ENCODE assay signal across 11 mouse cellular contexts in the genomic region with DNA sequence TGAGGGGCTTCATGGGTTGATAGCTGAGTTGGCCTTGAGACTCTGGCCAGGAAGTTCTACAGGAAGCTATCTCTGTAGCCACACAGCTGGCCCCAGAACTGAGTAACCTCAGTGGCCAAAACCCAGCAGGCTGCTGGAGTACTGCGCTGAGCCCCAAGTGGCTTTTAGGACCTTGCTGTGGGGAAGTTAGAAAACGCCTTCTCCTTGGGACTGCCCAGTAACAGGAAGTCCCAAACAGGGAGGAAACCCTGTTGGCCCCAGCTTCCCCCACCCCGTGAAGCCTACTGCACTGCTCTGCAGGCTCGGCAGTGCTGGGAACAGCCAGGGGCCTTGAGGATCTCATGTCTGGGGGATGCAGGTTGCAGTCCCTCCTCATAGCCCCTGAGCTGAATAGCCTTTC. TPM values are rescaled to one million over a fixed set of nuclear protein-coding genes. Genes with fewer than 3 reads are reported as not detected.
DNase-seq lines count a peak whose midpoint lies in the region; ATAC-seq and TF ChIP-seq lines count a peak whose summit lies in the region.
"Had no signal": no experiment of that assay in that cellular context is flagged by ENCODE, and none has a peak within 500 bp of the region (broad histone marks: within the 10 kb centered on the region; RNA-seq: fewer than 3 reads in every experiment).

No protein-coding gene starts in this region.

- H3K9ac ChIP-seq in heart, adult 2 months (ENCODE audit: low read depth, low read length) = no peak overlapping the region
- H3K9ac ChIP-seq in heart, embryonic 12.5 days = no peak overlapping the region
- H3K9ac ChIP-seq in liver, embryonic 13.5 days = peak overlapping the region; percentile 12; the same call in 1 of the 2 replicates
- H3K9ac ChIP-seq in forebrain, postnatal 0 days = no peak overlapping the region
- H3K9ac ChIP-seq: limb, embryonic 15.5 days had no signal

- TF ChIP-seq POLR2A in heart, adult 2 months (IDR thresholded peaks at IDR 0.05; ENCODE audit: insufficient read depth, low read depth, low read length) = no peak

- no peaks in the 10 kb centered on the region for H3K27me3 ChIP-seq in heart, adult 2 months (ENCODE audit: control insufficient read depth, insufficient read depth, low read length)
- peaks cover 9% of the 10 kb centered on the region; the same call in 1 of the 2 replicates for H3K27me3 ChIP-seq in heart, embryonic 12.5 days (replicated peaks)
- H3K27me3 ChIP-seq in liver, embryonic 13.5 days = no peaks in the 10 kb centered on the region
- no peaks in the 10 kb centered on the region for H3K27me3 ChIP-seq in forebrain, postnatal 0 days (ENCODE audit: insufficient read depth, low read length)
- H3K27me3 ChIP-seq: limb, embryonic 15.5 days had no signal

- H3K4me2 ChIP-seq in heart, embryonic 12.5 days = no peak overlapping the region
- peak overlapping the region; percentile 31; the same call in 1 of the 2 replicates for H3K4me2 ChIP-seq in liver, embryonic 13.5 days
- H3K4me2 ChIP-seq in forebrain, postnatal 0 days (ENCODE audit: low read depth) = no peak overlapping the region
- H3K4me2 ChIP-seq: limb, embryonic 15.5 days had no signal

- H3K9me3 ChIP-seq in heart, embryonic 12.5 days (replicated peaks) = no peaks in the 10 kb centered on the region
- no peaks in the 10 kb centered on the region for H3K9me3 ChIP-seq in liver, embryonic 13.5 days (replicated peaks)
- no peaks in the 10 kb centered on the region for H3K9me3 ChIP-seq in forebrain, postnatal 0 days (ENCODE audit: low read length)
- H3K9me3 ChIP-seq: limb, embryonic 15.5 days had no signal

- H3K36me3 ChIP-seq in heart, adult 2 months (ENCODE audit: control insufficient read depth, insufficient read depth, low read length) = no peaks in the 10 kb centered on the region
- no peaks in the 10 kb centered on the region for H3K36me3 ChIP-seq in heart, embryonic 12.5 days
- H3K36me3 ChIP-seq in liver, embryonic 13.5 days = no peaks in the 10 kb centered on the region
- no peaks in the 10 kb centered on the region for H3K36me3 ChIP-seq in forebrain, postnatal 0 days (ENCODE audit: insufficient read depth)
- H3K36me3 ChIP-seq: limb, embryonic 15.5 days had no signal

- DNase-seq in heart, adult 2 months = peak; percentile 53 to 66
- DNase-seq in liver, embryonic 13.5 days = no peak
- DNase-seq in forebrain, postnatal 0 days = no peak
- DNase-seq in adrenal gland, postnatal 36 days = no peak
- DNase-seq in frontal cortex, postnatal 14 days (ENCODE audit: low spot score in 2 of 2) = no peak
- DNase-seq: cerebellum, postnatal 25 days had no signal

- TF ChIP-seq EP300 in heart, adult 2 months (IDR thresholded peaks at IDR 0.05; ENCODE audit: insufficient read depth, low read depth, low read length) = no peak

- H3K27ac ChIP-seq in heart, adult 2 months = no peak overlapping the region; the same call in 1 of the 2 replicates
- no peak overlapping the region for H3K27ac ChIP-seq in heart, embryonic 12.5 days (ENCODE audit: poor library complexity, severe bottlenecking)
- H3K27ac ChIP-seq in liver, embryonic 13.5 days = peak overlapping the region; percentile 18; the same call in 1 of the 2 replicates
- no peak overlapping the region for H3K27ac ChIP-seq in forebrain, postnatal 0 days (ENCODE audit: low read depth, low read length)
- H3K27ac ChIP-seq: limb, embryonic 15.5 days; stomach, postnatal 0 days had no signal

- no peak for TF ChIP-seq CTCF in heart, adult 2 months (IDR thresholded peaks at IDR 0.05)
- no peak for TF ChIP-seq CTCF in forebrain, postnatal 0 days (IDR thresholded peaks at IDR 0.05; ENCODE audit: low read depth)

- 33% methylated on average over 4 of the region's 4 CpGs for WGBS in heart, adult 2 months
- WGBS in heart, embryonic 12.5 days = 51% methylated on average over 4 of the region's 4 CpGs
- WGBS in liver, embryonic 13.5 days (ENCODE audit: insufficient replicate concordance) = 11% methylated on average over 4 of the region's 4 CpGs
- WGBS in forebrain, postnatal 0 days = 67% methylated on average over 4 of the region's 4 CpGs

- H3K4me3 ChIP-seq in heart, adult 2 months = no peak overlapping the region
- H3K4me3 ChIP-seq in heart, embryonic 12.5 days = no peak overlapping the region
- peak overlapping the region; percentile 37 for H3K4me3 ChIP-seq in liver, embryonic 13.5 days (replicated peaks)
- H3K4me3 ChIP-seq in forebrain, postnatal 0 days (ENCODE audit: low read depth, low read length) = no peak overlapping the region
- H3K4me3 ChIP-seq: limb, embryonic 15.5 days had no signal

- ATAC-seq in heart, embryonic 12.5 days (ENCODE audit: insufficient number of reproducible peaks, low FRiP score) = no peak
- peak; percentile 75 for ATAC-seq in common myeloid progenitor, adult 5-6 weeks (replicated peaks; ENCODE audit: low read depth, poor library complexity, severe bottlenecking)
- peak; percentile 32; the same call in 1 of the 2 replicates for ATAC-seq in liver, embryonic 13.5 days (ENCODE audit: low read depth)
- ATAC-seq in neutrophil, adult 5-6 weeks (ENCODE audit: extremely low read depth, insufficient number of reproducible peaks, low FRiP score, poor library complexity, severe bottlenecking) = peak; percentile 47
- ATAC-seq in forebrain, postnatal 0 days = no peak

- intact Hi-C loops in heart, adult 2 months (cut with DNase I) = no loop called here

- H3K79me2 ChIP-seq in heart, adult 2 months (replicated peaks; ENCODE audit: control insufficient read depth, insufficient read depth, low read length) = no peaks in the 10 kb centered on the region

- H3K4me1 ChIP-seq in heart, adult 2 months (ENCODE audit: control insufficient read depth, insufficient read depth, low read length) = peaks cover 1% of the 10 kb centered on the region; the same call in 1 of the 2 replicates
- H3K4me1 ChIP-seq in heart, embryonic 12.5 days (replicated peaks) = no peaks in the 10 kb centered on the region
- peaks cover 16% of the 10 kb centered on the region; the same call in 1 of the 2 replicates for H3K4me1 ChIP-seq in liver, embryonic 13.5 days (replicated peaks)
- no peaks in the 10 kb centered on the region for H3K4me1 ChIP-seq in forebrain, postnatal 0 days (ENCODE audit: insufficient read depth)

RNA-seq across cellular contexts. Expression of a gene that starts 17.5 kb away (rescaled TPM):
- total RNA-seq in heart, adult 2 months (2021) = 1 to 10 TPM; 2.7 to 3.1 TPM
- polyA plus RNA-seq in heart, adult 2 months (2012; rRNA removed) = 3.7 and 4.4 TPM in 2 replicates
- 3.0 and 6.4 TPM in 2 replicates for polyA plus RNA-seq in heart, embryonic 12.5 days (2016; fragmentation: Nextera tagmentation; extraction: Ambion mirVana)
- total RNA-seq in common myeloid progenitor, adult 5-6 weeks (2017) = 9.9 and 10.2 TPM in 2 replicates
- polyA plus RNA-seq in liver, embryonic 13.5 days (2015; fragmentation: Nextera tagmentation; extraction: Ambion mirVana) = 2.4 and 4.4 TPM in 2 replicates
- 105 and 107 TPM in 2 replicates for total RNA-seq in neutrophil, adult 5-6 weeks (2017)
- 37.6 and 43.7 TPM in 2 replicates for total RNA-seq in forebrain, postnatal 0 days (2014; rRNA removed)
- polyA plus RNA-seq in forebrain, postnatal 0 days (2015; fragmentation: Nextera tagmentation; extraction: Ambion mirVana) = 21.5 and 21.8 TPM in 2 replicates
- 10 to 100 TPM; 15.4 to 17.3 TPM for total RNA-seq in adrenal gland, postnatal 36 days (2021)

RNA-seq across cellular contexts. Expression of a gene that starts 29.3 kb away (rescaled TPM):
- total RNA-seq in heart, adult 2 months (2021) = 1 to 10 TPM; 5.9 to 6.7 TPM
- 12.5 and 14.5 TPM in 2 replicates for polyA plus RNA-seq in heart, adult 2 months (2012; rRNA removed)
- polyA plus RNA-seq in heart, embryonic 12.5 days (2016; fragmentation: Nextera tagmentation; extraction: Ambion mirVana) = 15.8 and 19.5 TPM in 2 replicates
- total RNA-seq in common myeloid progenitor, adult 5-6 weeks (2017) = 20.0 and 29.2 TPM in 2 replicates
- 5.4 and 6.6 TPM in 2 replicates for polyA plus RNA-seq in liver, embryonic 13.5 days (2015; fragmentation: Nextera tagmentation; extraction: Ambion mirVana)
- 69.4 and 75.8 TPM in 2 replicates for total RNA-seq in neutrophil, adult 5-6 weeks (2017)
- total RNA-seq in forebrain, postnatal 0 days (2014; rRNA removed) = 7.2 and 9.7 TPM in 2 replicates
- polyA plus RNA-seq in forebrain, postnatal 0 days (2015; fragmentation: Nextera tagmentation; extraction: Ambion mirVana) = 4.9 and 9.4 TPM in 2 replicates
- 10 to 100 TPM; 15.0 to 16.8 TPM for total RNA-seq in adrenal gland, postnatal 36 days (2021)

RNA-seq across cellular contexts. Expression of a gene that starts 30.4 kb away (rescaled TPM):
- total RNA-seq in heart, adult 2 months (2021) = 100 to 1,000 TPM; 129 TPM
- polyA plus RNA-seq in heart, adult 2 months (2012; rRNA removed) = 116 and 147 TPM in 2 replicates
- polyA plus RNA-seq in heart, embryonic 12.5 days (2016; fragmentation: Nextera tagmentation; extraction: Ambion mirVana) = 188 and 189 TPM in 2 replicates
- total RNA-seq in common myeloid progenitor, adult 5-6 weeks (2017) = 114 and 141 TPM in 2 replicates
- polyA plus RNA-seq in liver, embryonic 13.5 days (2015; fragmentation: Nextera tagmentation; extraction: Ambion mirVana) = 124 and 133 TPM in 2 replicates
- total RNA-seq in neutrophil, adult 5-6 weeks (2017) = 399 and 418 TPM in 2 replicates
- 270 and 334 TPM in 2 replicates for total RNA-seq in forebrain, postnatal 0 days (2014; rRNA removed)
- polyA plus RNA-seq in forebrain, postnatal 0 days (2015; fragmentation: Nextera tagmentation; extraction: Ambion mirVana) = 165 and 175 TPM in 2 replicates
- 100 to 1,000 TPM; 141 to 156 TPM for total RNA-seq in adrenal gland, postnatal 36 days (2021)

Comparison
In these comparisons a context has a peak if more than half of its experiments do, and no peak if none do; other contexts are left out.
1. DNase-seq: peak in heart, adult 2 months (2 of 2); none in liver, embryonic 13.5 days (single experiment), forebrain, postnatal 0 days (single experiment), adrenal gland, postnatal 36 days (0 of 2) and frontal cortex, postnatal 14 days (0 of 2).
2. ATAC-seq: peak in common myeloid progenitor, adult 5-6 weeks (single experiment), liver, embryonic 13.5 days (single experiment) and neutrophil, adult 5-6 weeks (single experiment); none in heart, embryonic 12.5 days (single experiment) and forebrain, postnatal 0 days (single experiment).